Mouse (Mus musculus): ENCODE data around the gene Znrf1. TPM values are rescaled to one million over a fixed set of nuclear protein-coding genes. Genes with fewer than 3 reads are reported as not detected.

Gene Znrf1
- polyA plus RNA-seq, 1 experiment from 2014 or later, result 65.7 TPM

- Histone ChIP-seq H3K4me2 (ENCODE audit: low read length) (no peak overlapping the region), H3K27me3 (replicated peaks; ENCODE audit: control insufficient read depth, insufficient read depth, low read length) (no peaks in the 10 kb centered on the region), H3K36me3 (ENCODE audit: control insufficient read depth, insufficient read depth, low read length) (peaks cover 2% of the 10 kb centered on the region; the same call in 1 of the 2 replicates), H3K9me3 (ENCODE audit: control insufficient read depth, low read length) (no peaks in the 10 kb centered on the region), H3K9ac (ENCODE audit: low read depth, low read length) (no peak overlapping the region), H3K4me3 (ENCODE audit: low read length) (no peak overlapping the region), H3K4me1 (ENCODE audit: control insufficient read depth, insufficient read depth, low read depth, low read length) (no peaks in the 10 kb centered on the region), H3K27ac (ENCODE audit: low read depth, low read length) (no peak overlapping the region)
- 54% methylated on average over 6 of the region's 6 CpGs for WGBS
- no peak for ATAC-seq
Measured at GRCm38 (mm10) chr8:111617812-111618211, 81.9 kb downstream of the Znrf1 start.

- no peaks in the 10 kb centered on the region for H3K9me3 ChIP-seq (ENCODE audit: control insufficient read depth, low read length)
- H3K27ac ChIP-seq (ENCODE audit: low read depth, low read length), result no peak overlapping the region
- no peak overlapping the region for H3K4me2 ChIP-seq (ENCODE audit: low read length)
- no peak for ATAC-seq
- H3K36me3 ChIP-seq (ENCODE audit: control insufficient read depth, insufficient read depth, low read length), result peaks cover 2% of the 10 kb centered on the region; the same call in 1 of the 2 replicates
- no peaks in the 10 kb centered on the region for H3K27me3 ChIP-seq (replicated peaks; ENCODE audit: control insufficient read depth, insufficient read depth, low read length)
- WGBS, result 95% methylated on average over 4 of the region's 4 CpGs
- no peak overlapping the region for H3K9ac ChIP-seq (ENCODE audit: low read depth, low read length)
- no peak overlapping the region for H3K4me3 ChIP-seq (ENCODE audit: low read length)
- H3K4me1 ChIP-seq (ENCODE audit: control insufficient read depth, insufficient read depth, low read depth, low read length), result no peaks in the 10 kb centered on the region
Measured at GRCm38 (mm10) chr8:111618273-111618672, 82.4 kb downstream of the Znrf1 start.

- H3K36me3 ChIP-seq (ENCODE audit: control insufficient read depth, insufficient read depth, low read length), result peaks cover 2% of the 10 kb centered on the region; the same call in 1 of the 2 replicates
- H3K4me3 ChIP-seq (ENCODE audit: low read length), result no peak overlapping the region
- peaks cover 2% of the 10 kb centered on the region; the same call in 1 of the 2 replicates for H3K4me1 ChIP-seq (ENCODE audit: control insufficient read depth, insufficient read depth, low read depth, low read length)
- H3K9ac ChIP-seq (ENCODE audit: low read depth, low read length), result no peak overlapping the region
- H3K27ac ChIP-seq (ENCODE audit: low read depth, low read length), result no peak overlapping the region
- no peaks in the 10 kb centered on the region for H3K27me3 ChIP-seq (replicated peaks; ENCODE audit: control insufficient read depth, insufficient read depth, low read length)
- ATAC-seq, result no peak
- H3K4me2 ChIP-seq (ENCODE audit: low read length), result no peak overlapping the region
- H3K9me3 ChIP-seq (ENCODE audit: control insufficient read depth, low read length), result no peaks in the 10 kb centered on the region
- WGBS, result 86% methylated on average over 1 of the region's 1 CpGs
Measured at GRCm38 (mm10) chr8:111619936-111620335, 84.0 kb downstream of the Znrf1 start.

- no peaks in the 10 kb centered on the region for H3K9me3 ChIP-seq (ENCODE audit: control insufficient read depth, low read length)
- ATAC-seq, result no peak
- WGBS, result 67% methylated on average over 3 of the region's 3 CpGs
- no peaks in the 10 kb centered on the region for H3K27me3 ChIP-seq (replicated peaks; ENCODE audit: control insufficient read depth, insufficient read depth, low read length)
- peaks cover 2% of the 10 kb centered on the region; the same call in 1 of the 2 replicates for H3K4me1 ChIP-seq (ENCODE audit: control insufficient read depth, insufficient read depth, low read depth, low read length)
- no peak overlapping the region for H3K9ac ChIP-seq (ENCODE audit: low read depth, low read length)
- no peak overlapping the region for H3K27ac ChIP-seq (ENCODE audit: low read depth, low read length)
- H3K36me3 ChIP-seq (ENCODE audit: control insufficient read depth, insufficient read depth, low read length), result peaks cover 2% of the 10 kb centered on the region; the same call in 1 of the 2 replicates
- no peak overlapping the region for H3K4me2 ChIP-seq (ENCODE audit: low read length)
- H3K4me3 ChIP-seq (ENCODE audit: low read length), result no peak overlapping the region
Measured at GRCm38 (mm10) chr8:111622104-111622503, 86.2 kb downstream of the Znrf1 start.

GRCm38 (mm10) chr8:111622553-111622952 is 86.7 kb downstream of the Znrf1 start:
- WGBS, result 57% methylated on average over 10 of the region's 10 CpGs
- peaks cover 2% of the 10 kb centered on the region; the same call in 1 of the 2 replicates for H3K36me3 ChIP-seq (ENCODE audit: control insufficient read depth, insufficient read depth, low read length)
- no peaks in the 10 kb centered on the region for H3K27me3 ChIP-seq (replicated peaks; ENCODE audit: control insufficient read depth, insufficient read depth, low read length)
- ATAC-seq, result no peak
- no peak overlapping the region for H3K4me2 ChIP-seq (ENCODE audit: low read length)
- H3K9me3 ChIP-seq (ENCODE audit: control insufficient read depth, low read length), result no peaks in the 10 kb centered on the region
- no peak overlapping the region for H3K27ac ChIP-seq (ENCODE audit: low read depth, low read length)
- peaks cover 2% of the 10 kb centered on the region; the same call in 1 of the 2 replicates for H3K4me1 ChIP-seq (ENCODE audit: control insufficient read depth, insufficient read depth, low read depth, low read length)
- no peak overlapping the region for H3K4me3 ChIP-seq (ENCODE audit: low read length)
- no peak overlapping the region for H3K9ac ChIP-seq (ENCODE audit: low read depth, low read length)

- H3K4me1 ChIP-seq (ENCODE audit: control insufficient read depth, insufficient read depth, low read depth, low read length), result peaks cover 2% of the 10 kb centered on the region; the same call in 1 of the 2 replicates
Measured at GRCm38 (mm10) chr8:111624081-111624852, 88.4 kb downstream of the Znrf1 start.

GRCm38 (mm10) chr8:111624853-111625221 is 88.9 kb downstream of the Znrf1 start:
- Histone ChIP-seq H3K36me3 (ENCODE audit: control insufficient read depth, insufficient read depth, low read length) (peaks cover 2% of the 10 kb centered on the region; the same call in 1 of the 2 replicates), H3K27me3 (replicated peaks; ENCODE audit: control insufficient read depth, insufficient read depth, low read length) (no peaks in the 10 kb centered on the region), H3K27ac (ENCODE audit: low read depth, low read length) (no peak overlapping the region), H3K4me2 (ENCODE audit: low read length) (no peak overlapping the region), H3K4me1 (ENCODE audit: control insufficient read depth, insufficient read depth, low read depth, low read length) (peaks cover 4% of the 10 kb centered on the region; the same call in 1 of the 2 replicates), H3K9me3 (ENCODE audit: control insufficient read depth, low read length) (no peaks in the 10 kb centered on the region), H3K4me3 (ENCODE audit: low read length) (no peak overlapping the region), H3K9ac (ENCODE audit: low read depth, low read length) (no peak overlapping the region)
- WGBS, result 93% methylated on average over 10 of the region's 10 CpGs
- ATAC-seq, result no peak

More at GRCm38 (mm10) chr8:111624081-111624852, 88.4 kb downstream of the Znrf1 start:
- no peak overlapping the region for H3K27ac ChIP-seq (ENCODE audit: low read depth, low read length)
- H3K9ac ChIP-seq (ENCODE audit: low read depth, low read length), result no peak overlapping the region
- no peak overlapping the region for H3K4me2 ChIP-seq (ENCODE audit: low read length)
- no peaks in the 10 kb centered on the region for H3K9me3 ChIP-seq (ENCODE audit: control insufficient read depth, low read length)
- no peak overlapping the region for H3K4me3 ChIP-seq (ENCODE audit: low read length)
- H3K36me3 ChIP-seq (ENCODE audit: control insufficient read depth, insufficient read depth, low read length), result peaks cover 2% of the 10 kb centered on the region; the same call in 1 of the 2 replicates
- no peaks in the 10 kb centered on the region for H3K27me3 ChIP-seq (replicated peaks; ENCODE audit: control insufficient read depth, insufficient read depth, low read length)
- WGBS, result 81% methylated on average over 12 of the region's 12 CpGs
- ATAC-seq, result no peak

- 29% methylated on average over 6 of the region's 6 CpGs for WGBS
- ATAC-seq, result no peak
Measured at GRCm38 (mm10) chr8:111625694-111626527, 90.0 kb downstream of the Znrf1 start.

GRCm38 (mm10) chr8:111626528-111626820 is 90.6 kb downstream of the Znrf1 start:
- H3K4me1 ChIP-seq (ENCODE audit: control insufficient read depth, insufficient read depth, low read depth, low read length), result peaks cover 8% of the 10 kb centered on the region
- no peaks in the 10 kb centered on the region for H3K27me3 ChIP-seq (replicated peaks; ENCODE audit: control insufficient read depth, insufficient read depth, low read length)
- 80% methylated on average over 8 of the region's 8 CpGs for WGBS
- no peaks in the 10 kb centered on the region for H3K9me3 ChIP-seq (ENCODE audit: control insufficient read depth, low read length)
- no peak overlapping the region for H3K27ac ChIP-seq (ENCODE audit: low read depth, low read length)
- H3K9ac ChIP-seq (ENCODE audit: low read depth, low read length), result no peak overlapping the region
- H3K4me3 ChIP-seq (ENCODE audit: low read length), result no peak overlapping the region
- no peaks in the 10 kb centered on the region for H3K36me3 ChIP-seq (ENCODE audit: control insufficient read depth, insufficient read depth, low read length)
- ATAC-seq, result no peak
- no peak overlapping the region for H3K4me2 ChIP-seq (ENCODE audit: low read length)

More at GRCm38 (mm10) chr8:111625694-111626527, 90.0 kb downstream of the Znrf1 start:
- peaks cover 8% of the 10 kb centered on the region for H3K4me1 ChIP-seq (ENCODE audit: control insufficient read depth, insufficient read depth, low read depth, low read length)
- H3K9ac ChIP-seq (ENCODE audit: low read depth, low read length), result no peak overlapping the region
- no peaks in the 10 kb centered on the region for H3K9me3 ChIP-seq (ENCODE audit: control insufficient read depth, low read length)
- no peaks in the 10 kb centered on the region for H3K27me3 ChIP-seq (replicated peaks; ENCODE audit: control insufficient read depth, insufficient read depth, low read length)
- no peak overlapping the region for H3K4me2 ChIP-seq (ENCODE audit: low read length)
- no peaks in the 10 kb centered on the region for H3K36me3 ChIP-seq (ENCODE audit: control insufficient read depth, insufficient read depth, low read length)
- H3K27ac ChIP-seq (ENCODE audit: low read depth, low read length), result no peak overlapping the region
- no peak overlapping the region for H3K4me3 ChIP-seq (ENCODE audit: low read length)
